Mouse (Mus musculus): ENCODE data around the gene Stard9.

GRCm38 (mm10) chr2:120589759-120590158, 39.2 kb upstream of the Stard9 start:
- TF ChIP-seq CTCF (IDR thresholded peaks at IDR 0.05; ENCODE audit: extremely low read depth, insufficient read length, insufficient replicate concordance, low read depth, low read length) (no peak), POLR2A (IDR thresholded peaks at IDR 0.05; ENCODE audit: low read depth, low read length) (no peak)

Data from small intestine, adult 2 months (tissue).